Mouse (Mus musculus) mesoderm, embryonic 11.5 days (tissue): ENCODE data around the gene Wdr74.
A peak's percentile ranks its signal among the peaks of the same experiment; 100 is the strongest.

ENCODE experiments used
- DNase-seq: peaks from one replicate; pipeline ENCODE4 v3.0.0-alpha.2; 2012; ENCODE audit warnings: low read depth, low spot score

Wdr74 gene

DNA sequence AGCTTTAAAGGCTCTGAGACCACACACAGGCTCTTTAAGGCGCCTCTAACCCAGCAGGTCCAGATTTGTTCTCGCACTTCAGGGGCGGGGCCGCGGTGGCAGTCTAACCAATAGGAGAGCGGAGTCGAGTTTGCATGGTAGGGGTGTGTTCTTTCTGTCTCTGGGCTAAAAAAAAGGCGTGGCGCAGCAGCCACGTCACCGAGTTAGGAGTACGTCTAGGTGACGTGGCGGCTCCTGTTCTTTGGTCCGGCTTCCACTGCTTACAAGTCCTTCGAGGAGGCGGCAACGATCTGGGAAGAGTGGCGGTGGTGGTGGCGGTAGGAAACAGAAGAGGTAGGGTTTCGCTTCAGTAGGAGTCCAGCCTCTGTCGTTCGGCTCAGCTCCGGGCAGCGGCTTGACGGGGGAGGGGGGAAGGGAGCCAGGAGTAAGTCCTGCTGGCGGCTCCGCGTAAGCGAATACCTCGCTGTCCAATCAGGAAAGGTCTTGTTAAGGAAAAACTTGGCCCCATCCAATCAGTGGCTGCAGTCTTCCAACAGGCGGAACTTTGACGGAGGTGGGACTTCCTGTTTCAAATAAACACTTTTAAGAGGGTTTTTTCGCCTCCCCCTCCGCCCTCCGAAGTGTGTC is 5.7 kb downstream of the Wdr74 start, which contains the start of gene Stx5a:
Gene Stx5a, plus strand, starts transcription at position 171 of the 627 bp plus-strand sequence.
- peak; percentile 98 for DNase-seq

DNA sequence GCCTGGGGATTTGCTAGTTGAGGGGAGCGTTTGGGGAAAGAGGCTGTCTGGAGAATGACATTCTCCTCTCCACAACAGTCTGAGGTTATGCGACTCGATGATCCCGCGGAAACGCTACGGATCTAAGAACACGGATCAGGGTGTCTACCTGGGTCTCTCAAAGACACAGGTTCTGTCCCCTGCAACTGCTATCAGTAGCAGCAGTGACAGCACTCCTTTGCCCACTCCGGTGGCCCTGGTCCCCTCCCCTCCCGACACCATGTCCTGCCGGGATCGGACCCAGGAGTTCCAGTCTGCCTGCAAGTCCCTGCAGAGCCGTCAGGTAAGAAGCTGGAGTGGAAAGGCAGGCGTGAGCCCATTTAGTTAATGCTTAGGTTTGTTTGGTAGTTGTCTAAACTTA is 6.5 kb downstream of the Wdr74 start:
- no peak for DNase-seq

DNA sequence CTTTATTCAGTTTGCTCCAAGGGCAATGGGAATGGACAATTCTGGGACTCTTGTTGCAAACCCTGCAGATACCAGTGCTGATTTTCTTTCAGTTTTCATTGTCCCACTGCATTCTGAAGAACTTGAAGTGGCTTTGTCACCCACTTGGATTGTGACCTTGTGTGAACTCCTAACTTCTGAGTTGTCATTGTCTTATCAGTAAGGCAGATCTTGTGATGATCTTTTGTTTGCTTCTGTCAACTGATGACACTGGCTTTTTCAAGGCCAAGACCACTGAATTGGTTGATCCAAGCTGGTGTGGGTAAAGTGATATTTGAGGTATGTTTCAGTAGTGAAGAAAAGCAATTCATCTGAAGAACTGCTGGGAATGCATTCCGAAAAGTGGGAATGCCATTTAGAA is 9.8 kb downstream of the Wdr74 start:
- no peak for DNase-seq

DNA sequence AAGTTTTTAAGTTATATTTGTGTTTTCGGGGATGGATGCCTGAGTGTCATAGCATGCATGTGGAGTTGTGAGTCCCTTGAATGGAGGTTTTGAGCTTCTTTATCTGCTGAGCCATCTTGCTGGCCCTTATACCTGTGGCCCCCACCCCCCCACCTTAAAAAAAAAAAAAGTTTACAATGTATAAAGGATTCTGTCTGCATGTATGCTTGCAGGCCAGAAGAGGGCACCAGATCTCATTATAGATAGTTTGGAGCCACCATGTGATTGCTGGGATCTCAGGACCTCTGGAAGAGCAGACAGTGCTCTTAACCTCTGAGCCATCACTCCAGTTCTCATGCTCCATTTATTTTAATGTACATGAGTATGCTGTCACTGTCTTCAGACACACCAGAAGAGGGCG is 11.7 kb downstream of the Wdr74 start:
- DNase-seq = no peak

DNA sequence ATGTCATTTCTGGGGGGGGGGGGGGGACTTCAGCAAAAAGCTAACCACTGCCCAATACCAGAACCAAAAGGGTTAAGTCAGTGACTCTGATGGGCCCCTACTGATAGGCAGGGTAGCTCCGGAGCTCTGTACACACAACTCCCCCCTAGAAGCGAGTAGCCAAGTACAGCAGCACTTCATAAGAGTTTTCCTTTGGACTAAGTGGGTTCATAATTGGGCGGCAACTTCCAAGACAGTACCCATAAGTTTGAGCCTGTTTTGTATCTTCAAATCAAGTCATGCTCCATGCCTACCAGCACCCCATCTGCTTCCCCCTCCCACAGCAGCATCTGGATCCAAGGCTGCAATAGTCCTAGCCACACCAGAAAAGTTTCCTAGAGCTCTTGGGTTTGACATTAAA is 20.0 kb downstream of the Wdr74 start:
- no peak for DNase-seq

DNA sequence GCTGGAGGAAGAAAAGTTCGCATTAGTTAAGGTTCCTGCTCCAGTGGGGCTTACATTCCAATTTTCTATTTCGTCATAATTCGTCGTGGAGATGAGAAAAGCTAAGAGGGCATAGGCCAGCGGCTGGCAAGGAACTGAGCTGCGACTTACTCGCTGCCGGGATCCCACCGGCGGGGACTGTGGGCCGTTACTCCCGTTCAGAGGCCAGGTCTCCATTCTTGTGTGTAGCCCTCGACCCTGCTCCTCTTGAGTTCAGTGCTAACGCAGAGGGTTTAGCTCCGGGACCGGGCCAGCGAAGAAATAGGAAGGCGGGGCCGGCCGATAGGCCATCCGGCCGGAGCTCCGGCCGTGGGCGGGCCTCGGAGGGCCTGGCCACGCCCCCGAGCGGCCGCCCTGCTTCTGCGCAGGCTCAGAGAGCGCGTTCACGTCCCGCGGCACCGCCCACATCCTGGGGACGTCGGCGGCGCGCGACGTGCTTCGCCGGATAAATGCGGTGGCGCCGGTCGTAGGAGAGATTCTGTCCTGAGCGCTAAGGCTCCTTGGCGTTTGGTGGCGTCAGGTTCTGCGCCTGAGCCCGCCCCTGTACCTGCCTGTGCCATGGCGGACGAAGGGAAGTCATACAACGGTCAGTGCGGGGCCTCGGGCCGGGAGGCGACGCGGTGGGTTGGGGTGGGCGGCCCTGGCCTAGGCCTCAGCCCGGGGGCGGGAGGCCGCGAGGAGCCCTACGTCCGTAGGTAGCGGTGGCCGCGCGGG is 21.2 kb downstream of the Wdr74 start, which contains the start of gene Nxf1:
Gene Nxf1, plus strand, starts transcription at position 439 of the 753 bp plus-strand sequence.
- peak; percentile 96 for DNase-seq

DNA sequence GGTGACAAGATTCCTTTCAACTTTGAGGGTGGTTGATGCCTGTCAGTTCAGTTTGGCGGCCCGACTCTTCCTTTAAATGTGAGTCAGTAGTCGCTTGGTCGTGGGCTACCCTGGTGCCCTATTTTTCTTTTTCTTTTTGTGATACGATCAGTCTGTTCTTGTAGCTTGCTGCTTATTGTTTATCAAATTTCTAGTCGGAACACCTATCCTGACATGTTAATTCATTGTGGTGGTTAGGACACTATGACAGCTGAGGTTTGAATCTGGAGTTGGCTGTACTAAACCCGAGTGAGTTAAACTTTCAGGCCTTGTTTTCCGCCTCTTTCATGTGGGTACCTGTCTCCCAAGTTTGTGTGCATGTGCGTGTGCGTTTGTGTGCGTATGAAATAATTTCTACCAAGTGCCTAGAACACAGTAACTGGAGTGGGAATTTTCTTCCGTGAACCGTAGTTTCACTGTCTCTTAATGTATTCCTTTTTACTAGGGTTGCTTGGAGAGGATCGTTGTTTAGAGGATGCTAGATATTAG is 21.9 kb downstream of the Wdr74 start:
- no peak for DNase-seq

DNA sequence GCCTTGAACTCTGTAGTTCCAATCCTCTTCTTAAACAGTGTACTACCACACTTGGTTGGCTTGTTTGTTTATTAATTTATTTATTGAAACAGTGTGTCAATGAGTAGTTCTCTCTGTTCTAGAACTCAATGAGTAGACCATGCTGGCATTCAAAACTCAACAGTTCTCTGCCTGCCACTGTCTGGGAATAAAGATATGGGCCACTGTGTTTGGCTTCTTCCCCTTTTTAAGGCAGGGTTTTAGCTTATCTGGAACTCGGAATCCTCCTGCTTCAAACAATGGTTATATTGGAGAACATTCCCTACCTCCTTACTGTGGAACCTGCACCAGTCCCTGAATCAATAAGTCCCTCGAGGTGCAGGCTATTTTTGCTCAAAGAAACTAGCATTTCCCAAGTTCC is 23.3 kb downstream of the Wdr74 start:
- no peak for DNase-seq

DNA sequence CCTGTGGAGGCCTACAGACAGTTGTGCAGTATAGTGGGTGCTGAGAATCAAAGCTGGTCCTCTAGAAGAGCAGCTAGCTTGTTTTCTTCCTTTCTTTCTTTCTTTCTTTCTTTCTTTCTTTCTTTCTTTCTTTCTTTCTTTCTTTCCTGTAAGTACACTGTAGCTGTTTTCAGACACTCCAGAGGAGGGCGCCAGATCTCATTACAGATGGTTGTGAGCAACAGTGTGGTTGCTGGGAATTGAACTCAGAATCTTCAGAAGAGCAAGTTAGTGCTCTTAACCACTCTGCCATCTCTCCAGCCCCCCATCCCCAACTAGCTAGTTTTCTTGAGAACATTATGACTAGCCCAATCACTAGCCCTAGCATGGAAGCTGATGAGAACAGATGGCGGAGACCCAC is 25.1 kb downstream of the Wdr74 start:
- DNase-seq = no peak

DNA sequence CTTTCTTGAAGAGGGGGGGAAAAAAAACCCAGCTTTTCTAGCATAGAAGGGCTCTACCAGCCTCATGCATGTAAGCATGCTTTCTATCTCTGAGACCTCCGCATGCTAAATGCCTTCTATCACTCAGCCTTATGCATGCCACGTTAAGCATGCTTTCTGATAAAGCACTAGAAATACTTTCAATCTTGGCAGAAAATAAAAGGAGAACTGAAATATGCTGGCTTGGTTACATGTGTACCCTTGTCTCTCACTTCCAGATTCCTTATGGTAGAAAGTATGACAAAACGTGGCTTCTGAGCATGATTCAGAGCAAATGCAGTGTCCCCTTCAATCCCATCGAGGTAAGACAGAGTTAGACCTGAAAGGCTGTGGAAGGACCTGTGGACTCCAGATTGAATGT is 27.6 kb downstream of the Wdr74 start:
- no peak for DNase-seq

DNA sequence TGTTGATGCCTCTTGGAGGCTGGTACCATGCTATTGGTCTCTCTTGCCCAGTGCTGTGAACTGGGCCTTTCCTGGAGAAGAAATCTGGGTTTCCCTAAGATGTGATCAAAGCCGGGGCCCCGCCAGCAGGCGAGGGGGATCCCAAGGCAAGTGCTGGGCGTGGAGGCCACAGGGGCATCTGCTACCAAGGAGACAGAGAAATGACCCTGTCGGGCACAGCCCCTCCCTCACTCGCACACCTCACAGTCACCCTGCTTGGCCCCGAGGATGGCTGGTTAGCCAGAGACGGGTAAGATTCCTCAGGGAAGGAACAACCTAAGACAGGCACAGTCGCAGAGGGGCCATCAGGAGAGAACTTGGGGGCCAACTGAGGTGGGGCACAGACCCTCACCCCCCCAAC is 29.9 kb downstream of the Wdr74 start:
- no peak for DNase-seq

DNA sequence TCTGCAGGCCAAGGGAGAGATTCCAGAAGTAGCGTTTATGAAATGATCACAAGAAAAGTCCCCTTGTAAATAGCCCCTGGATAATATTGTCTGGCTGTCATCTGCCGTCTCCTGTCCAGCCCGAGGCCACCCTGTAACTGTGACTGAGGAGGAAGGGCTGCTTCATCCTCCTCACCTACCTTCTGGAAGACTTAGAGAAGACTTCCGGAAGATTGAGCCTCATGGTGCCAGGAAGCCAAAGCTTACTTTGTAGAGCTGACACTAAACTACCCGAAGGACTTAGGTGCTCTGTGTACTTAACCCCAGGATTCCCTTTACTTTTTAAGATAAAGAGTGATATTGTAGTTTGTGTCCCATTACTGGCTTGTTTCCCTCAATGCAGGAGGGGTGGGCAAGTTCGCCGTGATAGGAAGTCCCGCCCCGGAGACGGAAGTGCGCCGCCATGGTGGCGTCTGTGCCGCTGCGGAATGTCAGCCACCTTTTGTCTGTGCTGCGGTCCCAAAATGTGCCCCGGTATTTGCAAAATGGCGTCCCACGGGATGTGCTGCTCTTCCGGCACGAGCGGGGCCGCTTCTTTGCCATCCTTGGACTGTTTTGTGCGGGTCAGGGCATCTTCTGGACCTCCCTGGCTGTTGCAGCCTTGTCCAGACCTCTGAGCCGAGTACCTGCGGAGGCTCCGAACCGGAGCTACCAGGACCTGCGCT is 35.1 kb downstream of the Wdr74 start, which contains the start of gene Tmem223:
Gene Tmem223, plus strand, starts transcription at position 430 of the 704 bp plus-strand sequence.
- peak; percentile 77 for DNase-seq

DNA sequence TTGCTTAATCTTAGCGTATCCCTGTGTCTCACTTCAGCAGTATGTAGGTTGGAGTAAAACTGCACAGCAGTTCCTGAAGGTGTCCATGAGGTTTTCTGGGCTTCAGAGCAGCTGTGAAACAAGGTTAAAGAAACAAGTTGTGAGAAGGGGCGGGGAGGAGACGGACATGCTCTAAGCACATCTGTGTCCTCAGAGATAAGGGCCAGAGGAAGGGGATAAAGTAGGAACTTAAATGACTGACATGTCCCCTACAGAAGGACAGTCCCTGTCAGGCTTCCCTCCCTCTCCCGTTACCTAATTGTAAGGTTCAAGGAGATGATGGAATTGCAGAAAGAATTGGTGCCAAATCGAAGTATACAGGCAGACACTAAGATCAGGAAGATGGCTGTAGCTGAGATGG is 37.4 kb downstream of the Wdr74 start:
- no peak for DNase-seq

DNA sequence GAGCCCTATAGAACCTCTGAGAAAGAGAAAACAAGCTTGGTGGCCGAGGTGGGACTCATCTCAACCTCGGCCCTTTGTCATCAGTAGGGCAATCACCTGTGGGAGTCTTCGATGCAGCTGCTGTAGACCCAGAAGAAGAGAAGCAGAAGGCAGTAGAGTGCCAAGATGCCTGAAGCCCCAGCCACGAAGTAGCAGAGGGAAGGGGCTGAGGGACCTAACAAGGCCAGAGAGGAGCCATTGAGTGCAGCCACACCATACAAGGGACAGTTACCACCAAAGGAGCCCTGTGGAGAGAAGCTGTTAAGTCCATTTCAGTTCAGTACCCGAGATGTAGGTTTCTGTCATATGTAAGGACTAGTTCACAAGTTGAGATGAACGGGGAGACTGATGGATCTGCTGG is 37.8 kb downstream of the Wdr74 start:
- DNase-seq = no peak

DNA sequence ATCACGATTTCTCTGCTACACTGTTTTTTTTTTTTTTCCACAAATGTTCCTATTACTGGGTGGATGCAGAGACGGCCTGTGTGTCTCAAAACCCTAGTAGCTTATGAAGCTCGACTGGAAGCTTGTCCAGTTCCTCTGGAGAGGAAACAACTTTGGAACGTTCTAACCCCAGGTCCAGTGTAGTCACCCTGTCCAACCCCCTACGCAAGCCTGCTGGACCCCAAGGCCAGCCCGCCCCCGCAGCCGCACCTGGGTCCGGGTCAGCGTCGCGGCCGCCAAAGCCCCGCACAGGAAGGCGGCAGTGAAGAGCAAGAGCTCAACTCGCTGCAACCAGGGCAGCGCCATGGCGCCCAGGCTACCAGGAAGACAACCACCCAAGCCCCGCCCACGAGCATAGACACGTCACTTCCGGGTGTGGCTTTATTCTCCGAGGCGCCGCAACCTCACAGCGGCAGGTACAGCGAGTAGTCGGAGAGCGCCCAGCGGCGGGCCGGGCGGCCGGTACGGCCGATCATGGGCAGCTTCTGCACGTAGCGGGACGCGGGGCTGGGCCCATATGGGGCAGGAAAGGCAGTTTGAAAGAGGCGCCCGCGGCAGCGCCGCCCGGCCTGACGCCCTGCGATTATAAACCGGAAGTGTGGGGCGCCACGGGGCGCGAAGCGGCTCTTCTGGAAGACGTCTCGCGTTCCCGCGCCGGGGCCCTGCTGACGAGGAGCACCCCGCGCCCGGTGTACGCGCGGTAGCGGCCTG is 38.6 kb downstream of the Wdr74 start, which contains the start of gene Tmem179b:
Gene Tmem179b, minus strand, starts transcription at position 382 of the 750 bp plus-strand sequence.
- DNase-seq = peak; percentile 95

DNA sequence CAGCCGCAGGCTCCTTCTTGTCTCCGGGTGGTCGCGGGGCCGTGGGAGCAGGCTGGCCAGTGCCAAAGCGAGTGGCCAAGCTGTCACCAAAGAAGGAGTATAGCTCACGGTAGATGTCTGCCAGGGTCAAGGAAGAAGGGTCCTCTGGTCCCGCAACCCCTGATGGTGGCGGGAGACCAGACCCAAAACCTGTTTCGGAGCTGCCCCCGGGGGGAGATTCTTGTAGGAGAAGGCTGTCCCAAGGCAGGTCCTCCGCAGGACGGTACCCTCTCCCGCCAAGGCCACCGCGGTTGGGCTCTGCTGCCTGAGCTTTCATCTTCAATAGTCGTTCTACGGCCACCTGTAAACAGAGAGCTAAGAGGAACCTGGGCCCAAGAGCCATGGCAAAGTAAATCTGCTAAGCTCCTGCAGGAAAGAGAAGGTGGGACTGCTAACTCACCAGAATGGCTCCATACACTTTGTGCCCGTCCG is 39.4 kb downstream of the Wdr74 start:
- DNase-seq = no peak

DNA sequence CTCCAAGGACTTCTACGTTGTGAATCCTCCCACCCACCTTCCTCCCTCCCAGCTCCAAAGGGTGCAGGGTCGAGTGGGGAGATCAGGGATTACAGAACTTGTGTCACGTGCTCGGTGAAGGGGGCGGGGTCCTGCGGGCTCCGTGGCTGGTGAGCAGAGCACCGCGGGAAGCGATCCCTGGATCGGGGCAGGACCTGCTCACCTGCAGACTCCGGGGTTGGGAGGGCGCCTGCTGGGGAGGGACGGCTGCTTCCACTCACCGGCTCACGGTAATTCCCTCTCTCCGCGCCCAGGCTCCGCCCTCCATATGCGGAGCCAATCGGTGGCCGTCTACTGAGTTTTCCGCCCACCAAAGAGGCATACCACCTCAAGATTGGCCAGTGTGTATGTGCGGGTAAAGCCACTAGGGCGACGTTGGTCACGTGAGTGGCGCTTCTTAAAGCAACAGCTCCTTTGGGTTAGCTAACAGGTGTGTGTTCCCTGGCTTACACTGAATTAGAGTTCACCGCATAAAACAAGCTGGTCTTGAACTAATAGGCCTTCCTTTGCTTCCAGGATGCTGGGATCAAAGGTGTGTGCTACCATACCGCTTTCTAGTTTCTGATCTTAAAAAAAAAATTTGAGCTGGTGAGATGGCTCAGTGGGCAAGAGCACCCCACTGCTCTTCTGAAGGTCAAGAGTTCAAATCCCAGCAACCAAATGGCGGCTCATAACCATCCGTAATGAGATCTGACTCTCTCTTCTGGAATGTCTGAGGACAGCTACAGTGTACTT is 50.6 kb downstream of the Wdr74 start, which contains the start of gene Taf6l:
Gene Taf6l, minus strand, starts transcription at position 410 of the 774 bp plus-strand sequence.
- peak; percentile 95 for DNase-seq

DNA sequence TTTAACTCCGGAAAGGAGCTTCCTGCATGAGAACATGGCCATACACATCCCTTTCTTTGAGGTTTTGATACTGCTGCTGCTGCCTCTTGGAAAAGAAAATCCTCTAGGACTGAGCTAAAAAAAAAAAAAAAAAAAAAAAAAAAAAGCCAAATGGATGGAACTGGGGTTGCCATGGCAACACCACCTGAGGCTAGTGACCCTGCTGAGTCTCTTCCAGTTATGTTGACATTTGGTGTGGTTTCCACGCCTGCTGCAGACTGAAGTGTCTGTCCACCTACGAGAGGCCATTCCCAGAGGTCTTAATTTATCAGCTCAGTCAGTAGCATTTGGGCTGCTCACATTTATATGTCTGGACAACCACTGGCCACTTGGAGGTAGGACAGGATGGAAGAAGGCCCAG is 52.9 kb downstream of the Wdr74 start:
- peak; percentile 66 for DNase-seq

DNA sequence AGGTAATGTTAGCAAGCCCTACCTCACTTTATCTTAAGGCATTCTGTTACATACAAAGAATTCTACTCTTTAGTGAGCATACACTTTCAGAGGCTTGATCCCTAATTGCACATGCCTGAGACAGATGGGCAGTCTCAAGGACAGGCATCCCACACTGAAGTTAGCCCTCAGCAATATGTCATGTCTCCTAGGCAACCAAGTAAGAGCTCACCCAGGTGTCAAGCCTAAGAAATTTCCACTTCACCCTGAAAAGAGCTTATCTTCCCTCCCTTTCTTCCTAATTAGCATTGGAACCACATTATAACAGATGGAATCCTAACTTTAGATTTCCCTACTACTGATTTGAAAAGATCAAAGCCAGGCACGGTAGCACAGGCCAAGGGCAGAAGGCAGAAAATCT is 53.5 kb downstream of the Wdr74 start:
- DNase-seq = no peak

DNA sequence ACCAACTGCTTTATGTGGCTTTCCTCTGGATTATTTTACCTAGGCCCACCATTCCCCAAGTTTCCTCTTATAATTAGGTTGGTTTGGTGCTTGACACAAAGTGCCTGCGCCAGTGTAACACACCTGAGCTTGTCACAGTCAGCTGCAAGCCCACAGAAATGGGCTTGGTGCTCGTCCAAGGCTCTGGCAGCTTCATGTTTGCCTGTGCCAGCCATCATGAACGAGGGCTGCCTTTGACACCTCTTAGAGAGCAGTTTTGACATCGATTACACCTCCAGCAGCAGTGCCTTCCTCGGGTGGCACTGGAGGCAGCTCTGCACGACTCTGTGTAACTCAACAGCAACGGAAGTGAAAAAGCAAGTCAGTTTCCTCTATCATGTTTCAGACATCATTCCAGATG is 54.5 kb downstream of the Wdr74 start:
- no peak for DNase-seq
